Mouse (Mus musculus) spleen, adult 2 months (tissue): Measurements from ENCODE around the gene Akt2.

ENCODE experiments used
- CTCF ChIP-seq: fragments of 200-500 bp; IDR thresholded peaks from 2 replicates; pipeline ENCODE4 v1.5.1; 2011; ENCODE audit warnings: mild to moderate bottlenecking, inconsistent platforms; ENCODE audit not compliant: insufficient read depth, insufficient read length, insufficient replicate concordance; ENCODE audit errors: extremely low read depth
- POLR2A ChIP-seq: fragments of 200-500 bp; IDR thresholded peaks from 2 replicates; pipeline ENCODE4 v1.6.1; 2011; ENCODE audit warnings: low read depth, low read length, inconsistent platforms

DNA sequence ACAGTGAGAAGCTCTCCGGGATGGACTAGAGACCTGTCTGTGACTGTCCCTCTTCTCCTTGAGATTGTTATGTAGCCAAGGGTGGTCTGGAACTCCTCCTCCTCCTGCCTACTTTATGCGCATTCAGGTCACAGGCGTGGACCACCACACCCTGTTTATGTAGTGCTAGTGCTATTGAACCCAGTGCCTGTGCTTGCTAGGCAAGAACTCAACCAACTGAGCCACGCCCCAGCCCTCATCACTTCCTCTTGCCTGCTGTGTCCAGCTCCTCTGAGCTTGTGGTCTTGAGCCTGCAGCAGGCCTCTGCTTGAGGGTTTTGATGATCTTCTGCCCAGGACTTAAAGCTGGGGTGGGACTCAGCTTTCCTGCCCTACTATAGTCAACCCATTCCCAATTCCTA lies 19.2 kb upstream of the Akt2 start:
- TF ChIP-seq CTCF (no peak), POLR2A (no peak)
